In genomic region chr4:135219652-135220051, GRCm38 (mm10) we compare ENCODE assay signal across 9 mouse cellular contexts. TPM values are rescaled to one million over a fixed set of nuclear protein-coding genes. Genes with fewer than 3 reads are reported as not detected.
DNase-seq lines count a peak whose midpoint lies in the region; ATAC-seq and TF ChIP-seq lines count a peak whose summit lies in the region.
"Had no signal": no experiment of that assay in that cellular context is flagged by ENCODE, and none has a peak within 500 bp of the region (broad histone marks: within the 10 kb centered on the region; RNA-seq: fewer than 3 reads in every experiment).

No protein-coding gene starts in this region.

- no peak for TF ChIP-seq POLR2A in bone marrow, adult 2 months (IDR thresholded peaks at IDR 0.05; ENCODE audit: borderline replicate concordance, control insufficient read depth, low read depth, low read length)
- no peak for TF ChIP-seq POLR2A in small intestine, adult 2 months (IDR thresholded peaks at IDR 0.05; ENCODE audit: low read depth, low read length)

- H3K4me3 ChIP-seq in bone marrow, adult 2 months (replicated peaks; ENCODE audit: control insufficient read depth, low read depth, low read length) = no peak overlapping the region
- no peak overlapping the region for H3K4me3 ChIP-seq in hindbrain, embryonic 14.5 days (replicated peaks; ENCODE audit: low read length)
- H3K4me3 ChIP-seq in small intestine, adult 2 months (ENCODE audit: low read depth, low read length) = no peak overlapping the region
- H3K4me3 ChIP-seq: liver, embryonic 15.5 days had no signal

- H3K9me3 ChIP-seq in hindbrain, embryonic 14.5 days (ENCODE audit: control insufficient read depth, low read length) = no peaks in the 10 kb centered on the region
- H3K9me3 ChIP-seq: liver, embryonic 15.5 days had no signal

- TF ChIP-seq CTCF in bone marrow, adult 2 months (IDR thresholded peaks at IDR 0.05; ENCODE audit: control insufficient read depth, insufficient read depth, low read length) = peak; percentile 93
- peak; percentile 81; the same call in 1 of the 2 replicates for TF ChIP-seq CTCF in small intestine, adult 2 months (IDR thresholded peaks at IDR 0.05; ENCODE audit: extremely low read depth, insufficient read length, insufficient replicate concordance, low read depth, low read length)

- no peak overlapping the region for H3K9ac ChIP-seq in hindbrain, embryonic 14.5 days
- H3K9ac ChIP-seq: liver, embryonic 15.5 days had no signal

- H3K36me3 ChIP-seq in hindbrain, embryonic 14.5 days (replicated peaks; ENCODE audit: control insufficient read depth, insufficient read depth) = peaks cover 48% of the 10 kb centered on the region
- peaks cover 11% of the 10 kb centered on the region for H3K36me3 ChIP-seq in small intestine, adult 2 months (ENCODE audit: control insufficient read depth, insufficient read depth, low read length)

- H3K27me3 ChIP-seq in hindbrain, embryonic 14.5 days (ENCODE audit: control insufficient read depth, insufficient read depth, low read length) = no peaks in the 10 kb centered on the region
- H3K27me3 ChIP-seq in small intestine, adult 2 months (ENCODE audit: control insufficient read depth, insufficient read depth, low read length) = no peaks in the 10 kb centered on the region
- H3K27me3 ChIP-seq: liver, embryonic 15.5 days had no signal

- no peaks in the 10 kb centered on the region for H3K4me1 ChIP-seq in bone marrow, adult 2 months (ENCODE audit: control insufficient read depth, insufficient read depth, low read length)
- H3K4me1 ChIP-seq in hindbrain, embryonic 14.5 days (replicated peaks; ENCODE audit: control insufficient read depth, insufficient read depth, low read length) = no peaks in the 10 kb centered on the region
- H3K4me1 ChIP-seq in small intestine, adult 2 months (ENCODE audit: control insufficient read depth, insufficient read depth, insufficient read length, low read length) = no peaks in the 10 kb centered on the region

- peak; percentile 14 for DNase-seq in MN1 (ENCODE audit: low spot score)
- DNase-seq in hindbrain, embryonic 14.5 days (ENCODE audit: low spot score) = peak; percentile 86
- DNase-seq in layer of hippocampus, postnatal 25 days (ENCODE audit: extremely low spot score in 1 of 2, low spot score in 1 of 2) = peak; percentile 54 to 96
- peak; percentile 80 for DNase-seq in lung, postnatal 25 days (ENCODE audit: low spot score)

- H3K4me2 ChIP-seq in hindbrain, embryonic 14.5 days (replicated peaks) = no peak overlapping the region
- H3K4me2 ChIP-seq: liver, embryonic 15.5 days had no signal

- no peak overlapping the region for H3K27ac ChIP-seq in bone marrow, adult 2 months (ENCODE audit: control insufficient read depth, insufficient read depth, low read depth, low read length, poor library complexity)
- no peak overlapping the region for H3K27ac ChIP-seq in hindbrain, embryonic 14.5 days
- no peak overlapping the region for H3K27ac ChIP-seq in small intestine, adult 2 months (ENCODE audit: insufficient read depth, low read depth, low read length)
- H3K27ac ChIP-seq: liver, embryonic 15.5 days had no signal

- ATAC-seq in erythroid progenitor cell, adult 5-6 weeks (replicated peaks; ENCODE audit: low FRiP score, poor library complexity, severe bottlenecking) = peak; percentile 70; the same call in 1 of the 2 replicates
- ATAC-seq in hindbrain, embryonic 14.5 days (ENCODE audit: low FRiP score) = no peak
- ATAC-seq in activated CD4-positive, CD25-positive, alpha-beta regulatory T cell, adult 4 months = no peak

- 40% methylated on average over 4 of the region's 4 CpGs for WGBS in bone marrow, adult 2 months
- WGBS in hindbrain, embryonic 14.5 days = 62% methylated on average over 4 of the region's 4 CpGs
- WGBS in small intestine, adult 2 months = 36% methylated on average over 4 of the region's 4 CpGs

RNA-seq across cellular contexts. Expression of gene Clic4, which starts 53.0 kb away (rescaled TPM):
- polyA plus RNA-seq in bone marrow, adult 2 months (2011; ENCODE audit: insufficient read depth, insufficient read length, low replicate concordance, missing spikeins) = 34.8 and 42.2 TPM in 2 replicates
- 121 and 125 TPM in 2 replicates for total RNA-seq in erythroid progenitor cell, adult 5-6 weeks (2015; ENCODE audit: low replicate concordance)
- total RNA-seq in erythroid progenitor cell, adult 5-6 weeks (2017; ENCODE audit: low replicate concordance) = 139 and 144 TPM in 2 replicates
- polyA plus RNA-seq in hindbrain, embryonic 14.5 days (2014; fragmentation: Nextera tagmentation; extraction: Ambion mirVana) = 43.2 and 50.4 TPM in 2 replicates
- 10 to 100 TPM; 36.9 to 38.9 TPM for total RNA-seq in layer of hippocampus, postnatal 25 days (2021)
- 20.6 and 26.2 TPM in 2 replicates for polyA plus RNA-seq in small intestine, adult 2 months (2012; rRNA removed)
- 1 to 10 TPM; 4.5 to 8.8 TPM for polyA plus RNA-seq in activated CD4-positive, CD25-positive, alpha-beta regulatory T cell, adult 4 months (2017; shearing (Covaris generic))

Comparison
In these comparisons a context has a peak if more than half of its experiments do, and no peak if none do; other contexts are left out.
1. DNase-seq: peak in every context shown above with its lines; median percentile 86 in hindbrain, embryonic 14.5 days; 80 in lung, postnatal 25 days; 75 in layer of hippocampus, postnatal 25 days; 14 in MN1.